Mouse (Mus musculus) ZHBTc4 (cell line): ENCODE measurements around the gene Clrn1.
"Not testable (repeated sequence)": the region's sequence is repeated elsewhere in the genome, so short reads cannot be mapped to it uniquely, and the experiment has no call there.

ENCODE experiments used
- DNase-seq: peaks from one replicate; pipeline ENCODE4 v3.0.0-alpha.2; 2011; ENCODE audit warnings: low read depth, low spot score

Clrn1 gene

DNA sequence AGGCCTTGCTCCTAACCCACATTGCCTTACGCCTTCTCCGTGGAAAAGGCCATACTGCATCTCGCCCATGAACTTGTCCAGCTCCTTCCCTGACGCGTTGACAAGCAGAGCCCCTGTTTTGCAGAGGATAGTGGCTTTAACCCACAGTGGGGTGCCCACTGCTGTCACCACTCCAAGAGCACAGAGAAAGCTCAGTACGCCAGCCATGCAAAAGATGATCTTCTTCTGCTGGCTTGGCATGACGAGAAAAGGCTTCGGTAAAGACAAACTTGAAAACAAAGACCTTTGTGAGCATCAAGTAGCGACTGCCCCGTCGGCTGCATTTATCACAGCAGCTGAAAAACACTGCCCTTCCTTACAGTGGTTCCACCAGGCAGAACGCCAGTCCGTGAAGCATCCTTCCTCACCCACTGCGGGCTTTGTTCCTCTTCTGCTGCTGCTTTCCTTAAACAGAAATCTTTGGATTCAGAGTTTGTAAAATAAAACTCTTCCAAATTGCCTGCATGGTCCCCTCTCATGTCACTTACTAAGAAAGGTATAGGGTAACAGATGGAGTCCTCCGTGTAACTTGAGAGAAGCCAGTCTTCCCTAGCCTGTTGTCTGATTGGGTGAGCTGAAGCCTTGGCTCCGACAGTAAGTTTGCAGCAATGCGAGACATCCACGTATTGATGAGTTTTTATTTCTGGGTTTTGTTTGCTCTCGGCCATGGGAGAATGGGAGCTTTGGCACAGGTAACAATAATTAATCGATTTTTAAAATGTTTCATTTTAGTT lies at the start of gene Clrn1:
Gene Clrn1, minus strand, starts transcription at position 540 of the 773 bp plus-strand sequence.
- no peak for DNase-seq

GRCm38 (mm10) chr3:58924027-58924426 lies 38.9 kb upstream of the Clrn1 start:
- DNase-seq = no peak

DNA sequence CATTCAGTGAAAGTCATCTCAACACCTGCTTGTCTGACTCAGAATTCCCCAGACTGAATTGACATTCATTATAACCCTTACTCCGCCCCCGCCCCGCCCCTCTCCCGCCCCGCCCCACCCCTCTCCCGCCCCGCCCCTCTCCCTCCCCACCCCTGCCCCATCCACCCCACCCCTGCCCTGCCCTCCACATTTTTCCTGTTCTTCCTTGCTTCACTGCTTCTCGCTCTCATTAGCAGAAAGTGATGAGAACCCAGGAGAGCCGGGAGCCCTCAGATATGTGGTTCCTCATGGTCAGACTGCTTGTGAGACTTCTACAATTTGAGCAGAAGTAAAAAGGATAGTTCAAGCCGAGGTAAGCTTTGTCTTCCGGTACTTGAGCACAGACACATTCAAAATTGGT lies 38.0 kb upstream of the Clrn1 start:
- DNase-seq = peak; percentile 22

DNA sequence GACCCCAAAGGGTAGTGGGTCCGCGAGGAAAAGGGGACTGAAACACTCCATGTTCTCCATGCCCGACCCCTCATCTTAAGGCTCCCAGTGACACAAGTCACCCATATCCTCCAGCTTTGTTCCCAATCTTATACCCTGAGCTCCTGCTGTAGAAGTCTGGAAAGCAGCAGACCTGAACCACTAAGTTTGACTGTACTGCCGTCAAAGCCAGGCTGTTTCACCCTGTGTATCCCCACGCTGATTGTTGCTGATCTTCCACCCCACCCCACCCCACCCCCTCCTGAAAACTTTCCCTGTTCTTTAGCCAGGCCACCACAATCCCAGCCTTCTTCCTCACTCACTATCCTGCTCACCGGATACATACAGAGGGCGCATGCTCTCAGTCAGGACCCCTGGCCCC lies 37.5 kb upstream of the Clrn1 start:
- peak; percentile 18 for DNase-seq

GRCm38 (mm10) chr3:58921316-58921715 lies 36.2 kb upstream of the Clrn1 start:
- DNase-seq = no peak

GRCm38 (mm10) chr3:58904656-58905055 lies 19.5 kb upstream of the Clrn1 start:
- no peak for DNase-seq

DNA sequence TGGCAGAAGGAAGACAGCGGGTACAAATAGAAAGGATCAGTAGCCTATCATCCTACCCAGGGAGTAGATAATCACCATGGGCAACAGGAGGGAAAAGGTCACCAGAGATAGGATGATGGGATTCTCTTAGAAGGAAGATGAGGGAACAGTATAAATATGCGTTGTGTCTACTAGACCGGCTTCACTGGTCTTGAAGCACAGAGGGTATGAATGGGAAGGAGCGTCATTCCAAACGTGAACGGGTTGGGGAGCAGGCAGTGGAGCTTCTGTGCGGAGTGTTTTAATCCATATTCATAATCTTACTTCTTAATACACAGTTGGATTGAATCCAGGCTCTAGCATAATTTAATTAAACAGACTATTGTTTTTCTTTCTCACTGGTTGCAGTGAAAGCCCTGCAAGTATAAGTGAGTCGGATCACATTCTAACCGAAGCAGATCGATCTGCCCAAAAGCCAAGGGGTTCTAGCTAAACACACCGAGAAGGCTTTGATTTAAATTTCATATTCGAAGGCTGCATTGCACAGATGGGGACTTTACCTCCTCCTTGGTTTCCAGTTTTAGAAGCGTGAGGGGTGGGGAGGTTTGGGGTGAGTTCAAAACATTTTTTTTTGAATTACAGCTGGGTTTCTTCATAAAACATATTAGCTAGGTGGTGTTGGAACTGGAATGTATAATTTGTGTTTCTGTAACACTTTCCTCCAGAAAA lies 17.1 kb upstream of the Clrn1 start:
- no peak for DNase-seq

DNA sequence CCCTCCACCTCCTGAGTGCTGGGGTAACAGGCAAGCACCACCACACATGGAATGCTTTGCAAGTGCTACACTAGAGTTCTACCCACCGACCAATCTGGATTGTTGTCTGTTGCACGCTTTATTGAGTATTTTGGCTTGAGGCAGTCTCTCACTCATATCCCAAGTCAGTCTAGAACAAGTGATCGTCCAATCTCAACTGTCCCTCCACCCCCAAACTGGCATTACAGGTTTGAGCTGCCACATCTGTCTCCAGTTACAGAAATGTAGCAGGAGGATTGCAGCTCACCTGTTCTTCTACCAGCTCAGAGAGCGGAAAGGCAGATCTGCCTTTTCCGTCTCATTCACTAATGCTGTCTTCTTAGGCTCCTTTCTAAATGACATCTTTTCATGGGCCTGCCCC lies 10.0 kb upstream of the Clrn1 start:
- DNase-seq = no peak

- no peak for DNase-seq
Measured at GRCm38 (mm10) chr3:58894529-58894928, 9.4 kb upstream of the Clrn1 start.

- no peak for DNase-seq
Measured at GRCm38 (mm10) chr3:58889670-58890069, 4.5 kb upstream of the Clrn1 start.

DNA sequence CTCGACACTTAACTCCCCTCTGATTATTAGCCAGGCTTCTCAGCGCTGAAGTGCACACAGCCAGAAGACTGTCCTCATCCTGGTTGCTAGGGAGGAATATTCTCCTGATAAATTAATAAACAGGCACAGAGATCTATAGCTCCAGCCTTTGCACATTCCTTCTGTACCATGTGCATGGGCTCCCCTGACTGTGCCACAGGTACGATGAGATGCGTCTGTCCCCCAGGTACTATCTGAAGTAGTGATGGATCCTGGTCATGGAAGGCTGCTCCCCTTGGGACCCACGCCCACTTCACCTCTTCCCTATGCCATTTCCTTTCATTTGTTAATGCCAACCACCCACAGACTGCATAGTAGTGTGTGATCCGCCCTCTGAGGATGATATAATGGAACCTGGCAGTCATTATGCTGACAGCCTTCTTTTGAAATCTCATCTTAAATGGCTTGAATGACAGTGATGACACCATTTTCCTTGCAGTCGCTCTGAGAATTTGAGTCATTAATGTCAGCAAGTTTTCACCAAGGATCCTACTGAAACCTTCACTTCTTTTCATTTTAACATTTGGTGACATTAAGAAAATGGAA lies 3.1 kb upstream of the Clrn1 start:
- peak; percentile 12 for DNase-seq

DNA sequence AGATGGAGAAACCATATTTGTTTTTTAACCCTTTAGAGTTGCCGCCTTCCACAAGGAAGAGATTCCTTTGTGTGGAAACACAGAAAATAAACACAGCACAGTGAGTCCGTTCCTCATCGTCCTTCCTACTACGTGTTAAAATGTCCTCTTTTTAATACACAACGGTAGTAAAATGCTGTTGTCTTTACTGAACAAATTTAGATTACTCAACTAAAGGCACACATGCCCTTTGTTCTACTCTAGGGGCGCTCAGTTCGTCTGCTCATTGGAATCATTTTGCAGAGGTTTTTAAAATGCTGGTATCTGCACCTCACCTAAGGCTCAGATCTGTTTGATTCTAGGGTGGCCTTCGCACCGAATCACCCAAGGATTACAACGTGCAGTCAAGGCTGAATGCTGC lies 2.6 kb upstream of the Clrn1 start:
- no peak for DNase-seq

DNA sequence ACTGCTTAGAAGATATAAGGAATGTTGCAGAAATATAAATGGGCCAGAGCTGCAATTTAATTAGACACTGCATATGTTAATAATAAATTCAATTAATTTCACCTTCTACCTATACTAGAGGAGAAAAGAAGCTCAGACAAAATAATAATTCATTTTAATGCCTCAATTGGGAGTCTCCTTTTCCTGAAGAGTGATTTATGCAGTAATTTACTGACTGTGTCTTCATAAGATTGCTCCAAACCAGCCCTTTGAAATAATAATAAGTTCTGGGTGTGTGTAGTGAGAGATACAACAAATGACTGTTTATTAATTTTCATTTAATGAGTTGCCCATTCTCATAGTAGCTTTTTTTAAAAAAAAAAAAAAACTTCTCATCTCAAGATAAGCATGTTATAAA lies 1.6 kb downstream of the Clrn1 start:
- DNase-seq = no peak

DNA sequence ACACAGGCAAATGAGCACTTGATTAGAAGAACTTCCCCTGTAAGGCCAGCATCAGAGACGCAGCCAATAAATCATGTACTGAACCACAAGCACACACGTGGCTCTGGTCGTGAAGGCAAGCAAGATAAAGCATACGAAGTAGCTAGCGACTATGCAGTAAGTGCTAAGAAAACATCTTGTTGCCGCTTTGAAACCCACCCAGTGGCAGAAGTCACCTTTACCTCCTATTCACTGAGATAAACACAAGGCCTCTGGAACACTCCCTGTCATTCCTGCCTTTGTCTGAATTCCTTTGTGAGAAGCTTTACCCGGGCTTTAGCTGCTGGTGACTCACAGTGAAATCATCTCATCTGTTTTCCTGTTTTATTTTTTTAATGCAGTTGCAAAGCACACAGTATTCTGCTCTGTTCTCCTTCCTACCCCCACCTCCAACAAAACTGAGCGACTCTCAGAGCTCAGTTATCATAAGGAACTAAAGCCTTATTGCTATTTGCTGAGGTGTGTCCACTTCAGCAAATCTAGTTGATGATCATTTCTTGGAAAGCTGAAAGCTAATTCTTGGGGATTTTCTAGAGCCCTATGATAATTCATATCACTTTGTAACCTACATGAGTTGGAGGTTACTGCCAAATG lies 2.1 kb downstream of the Clrn1 start:
- DNase-seq = peak; percentile 69

DNA sequence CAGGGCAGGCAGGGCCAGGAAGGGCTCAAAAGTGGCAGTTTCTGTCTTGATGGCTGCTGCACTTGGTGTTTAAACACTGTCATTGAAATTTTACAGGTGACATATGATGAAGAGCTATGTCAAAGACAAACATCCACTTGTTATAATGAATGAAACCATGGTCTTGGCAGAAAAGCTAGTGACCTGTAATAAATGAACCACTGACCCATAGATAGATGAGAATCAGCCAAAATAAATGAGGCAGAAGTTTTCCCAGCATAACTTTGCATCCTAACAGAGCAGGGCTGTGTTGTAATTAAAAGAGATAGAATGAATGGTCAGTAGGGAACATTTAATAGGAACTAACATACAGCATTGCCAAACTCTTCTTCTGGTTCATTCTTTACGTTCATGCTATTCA lies 4.1 kb downstream of the Clrn1 start:
- DNase-seq = no peak

DNA sequence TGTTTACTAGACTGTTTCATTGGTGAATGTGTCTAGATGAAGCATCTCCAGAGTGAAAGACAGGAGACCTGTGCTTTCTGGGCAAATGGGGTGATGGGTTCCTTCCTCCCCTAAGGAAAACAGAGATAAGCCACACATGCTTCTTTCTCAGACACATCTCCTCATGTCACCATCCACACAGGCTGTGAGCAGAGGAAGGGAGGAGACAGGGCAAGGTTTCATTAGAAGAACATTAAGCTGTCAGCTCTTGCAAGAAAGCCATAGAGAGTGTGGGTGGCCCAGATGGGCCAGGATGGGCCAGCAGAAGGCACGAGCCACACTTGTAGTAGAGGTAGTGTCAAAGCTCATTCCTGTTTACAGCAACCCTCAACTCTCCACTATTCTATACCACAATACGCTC lies 5.0 kb downstream of the Clrn1 start:
- no peak for DNase-seq

- not testable (repeated sequence) for DNase-seq
Measured at GRCm38 (mm10) chr3:58871882-58872281, 13.3 kb downstream of the Clrn1 start.

DNA sequence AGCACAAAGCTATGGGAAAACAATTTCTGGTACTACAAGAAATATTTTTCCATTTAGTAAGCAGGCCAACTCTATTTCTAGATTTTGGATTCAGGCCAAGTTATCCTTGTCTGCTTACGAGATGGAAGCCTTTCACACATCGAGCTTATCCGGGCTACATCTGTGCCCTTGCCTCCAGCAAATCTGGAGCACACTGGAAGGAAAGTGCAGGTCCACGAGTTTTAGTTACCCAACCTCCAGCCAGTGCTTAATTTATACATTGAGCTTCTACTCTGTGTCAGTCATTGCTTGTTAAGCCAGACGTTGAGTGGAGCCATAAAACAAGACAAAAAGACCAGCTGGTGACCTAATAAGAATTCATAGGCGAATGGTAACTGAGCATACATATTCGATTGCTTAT lies 19.4 kb downstream of the Clrn1 start:
- no peak for DNase-seq

- no peak for DNase-seq
Measured at GRCm38 (mm10) chr3:58862976-58863375, 22.2 kb downstream of the Clrn1 start.

- DNase-seq = peak; percentile 40
Measured at GRCm38 (mm10) chr3:58843415-58843814, 41.7 kb downstream of the Clrn1 start.

- DNase-seq = no peak
Measured at GRCm38 (mm10) chr3:58833442-58834160, 51.5 kb downstream of the Clrn1 start.

- no peak for DNase-seq
Measured at GRCm38 (mm10) chr3:58832888-58833287, 52.3 kb downstream of the Clrn1 start.
